8 mouse cellular contexts compared by ENCODE assay signal in the genomic region with DNA sequence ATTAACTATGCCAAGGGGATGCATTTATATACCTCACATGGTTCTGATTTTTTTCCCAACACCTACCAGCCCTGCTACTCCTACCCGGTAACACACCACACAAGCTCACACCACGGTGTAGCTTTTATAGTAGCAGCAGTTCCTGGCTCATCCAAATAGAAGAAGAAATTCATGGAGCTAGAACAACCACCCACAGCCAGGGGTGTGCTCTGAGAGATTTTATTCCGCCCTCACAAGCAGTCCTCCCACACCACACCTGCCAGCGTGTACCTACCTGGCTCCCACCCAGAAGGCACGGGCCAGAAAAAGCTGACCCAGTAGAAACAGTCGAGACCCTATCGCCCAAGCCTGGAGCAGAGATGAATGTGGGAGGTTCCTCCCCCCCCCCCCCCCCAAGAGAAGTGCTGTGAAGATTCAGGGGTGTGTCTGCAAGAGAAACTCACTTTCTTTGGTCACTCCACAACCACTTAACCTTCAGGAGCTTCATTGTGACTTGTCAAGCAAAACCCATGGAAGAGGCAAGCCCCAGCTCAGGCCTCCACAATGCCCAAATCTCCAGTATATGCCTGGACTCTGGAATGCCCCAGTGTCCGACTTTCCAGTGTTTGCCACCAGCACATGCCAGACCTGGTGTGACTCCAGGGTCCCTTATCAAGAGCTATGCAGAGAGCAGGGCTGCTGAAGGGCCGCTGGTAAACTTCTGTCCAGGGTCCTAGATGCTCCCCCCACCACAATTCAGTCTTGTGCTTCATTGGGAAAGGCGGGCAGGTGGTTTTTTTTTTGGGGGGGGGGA. TPM values are rescaled to one million over a fixed set of nuclear protein-coding genes. Genes with fewer than 3 reads are reported as not detected.
A peak's percentile ranks its signal among the peaks of the same experiment; 100 is the strongest.
DNase-seq lines count a peak whose midpoint lies in the region; ATAC-seq and TF ChIP-seq lines count a peak whose summit lies in the region.

No protein-coding gene starts in this region.

- no peak for DNase-seq in heart, adult 8-10 months (ENCODE audit: low spot score)
- no peak for DNase-seq in limb, embryonic 11.5 days (ENCODE audit: low spot score)
- DNase-seq in adrenal gland, postnatal 36 days = no peak

- peaks cover 30% of the 10 kb centered on the region for H3K4me1 ChIP-seq in heart, embryonic 12.5 days (replicated peaks)
- H3K4me1 ChIP-seq in cortical plate, adult 2 months (ENCODE audit: control insufficient read depth, insufficient read depth, low read length) = peaks cover 2% of the 10 kb centered on the region; the same call in 1 of the 2 replicates
- peaks cover 34% of the 10 kb centered on the region for H3K4me1 ChIP-seq in heart, embryonic 15.5 days (replicated peaks)
- peaks cover 4% of the 10 kb centered on the region; the same call in 1 of the 2 replicates for H3K4me1 ChIP-seq in limb, embryonic 11.5 days (ENCODE audit: control insufficient read depth, insufficient read depth, low read length)
- H3K4me1 ChIP-seq in stomach, embryonic 16.5 days (ENCODE audit: control insufficient read depth, insufficient read depth, low read length) = peaks cover 6% of the 10 kb centered on the region

- no peaks in the 10 kb centered on the region for H3K9me3 ChIP-seq in heart, embryonic 12.5 days (replicated peaks)
- H3K9me3 ChIP-seq in heart, embryonic 15.5 days (replicated peaks) = no peaks in the 10 kb centered on the region
- no peaks in the 10 kb centered on the region for H3K9me3 ChIP-seq in limb, embryonic 11.5 days (ENCODE audit: control insufficient read depth, low read length)
- H3K9me3 ChIP-seq in stomach, embryonic 16.5 days (replicated peaks; ENCODE audit: control insufficient read depth, low read length) = no peaks in the 10 kb centered on the region

- TF ChIP-seq POLR2A in cortical plate, adult 2 months (IDR thresholded peaks at IDR 0.05; ENCODE audit: extremely low read depth, insufficient read depth, low read length) = 0 out of 2 replicates have a peak, but pooled peaks have one; percentile 17

- no peak overlapping the region for H3K9ac ChIP-seq in heart, embryonic 12.5 days
- peak overlapping the region; percentile 72 for H3K9ac ChIP-seq in heart, embryonic 15.5 days
- no peak overlapping the region for H3K9ac ChIP-seq in limb, embryonic 11.5 days (ENCODE audit: low read length)
- peak overlapping the region; percentile 74; the same call in 1 of the 2 replicates for H3K9ac ChIP-seq in stomach, embryonic 16.5 days (ENCODE audit: low read length)

- H3K27ac ChIP-seq in heart, embryonic 12.5 days (ENCODE audit: poor library complexity, severe bottlenecking) = no peak overlapping the region
- H3K27ac ChIP-seq in cortical plate, adult 2 months (ENCODE audit: insufficient read depth, low read length) = no peak overlapping the region
- H3K27ac ChIP-seq in heart, embryonic 15.5 days = peak overlapping the region; percentile 87
- no peak overlapping the region for H3K27ac ChIP-seq in limb, embryonic 11.5 days (replicated peaks; ENCODE audit: low read depth, low read length)
- H3K27ac ChIP-seq in stomach, embryonic 16.5 days (ENCODE audit: low read length) = no peak overlapping the region

- TF ChIP-seq CTCF in cortical plate, adult 2 months (IDR thresholded peaks at IDR 0.05; ENCODE audit: extremely low read depth, insufficient read depth, low read length) = no peak

- H3K36me3 ChIP-seq in heart, embryonic 12.5 days = no peaks in the 10 kb centered on the region
- no peaks in the 10 kb centered on the region for H3K36me3 ChIP-seq in heart, embryonic 15.5 days
- no peaks in the 10 kb centered on the region for H3K36me3 ChIP-seq in limb, embryonic 11.5 days (ENCODE audit: control insufficient read depth, insufficient read depth, low read length)
- no peaks in the 10 kb centered on the region for H3K36me3 ChIP-seq in stomach, embryonic 16.5 days (ENCODE audit: control insufficient read depth, insufficient read depth, low read length)

- H3K4me2 ChIP-seq in heart, embryonic 12.5 days = peak overlapping the region; percentile 88
- H3K4me2 ChIP-seq in heart, embryonic 15.5 days = peak overlapping the region; percentile 67
- H3K4me2 ChIP-seq in limb, embryonic 11.5 days (ENCODE audit: low read depth, severe bottlenecking) = peak overlapping the region; percentile 88
- peak overlapping the region; percentile 89 for H3K4me2 ChIP-seq in stomach, embryonic 16.5 days (ENCODE audit: low read depth, low read length)

- peaks cover 12% of the 10 kb centered on the region for H3K27me3 ChIP-seq in heart, embryonic 12.5 days (replicated peaks)
- peaks cover 4% of the 10 kb centered on the region; the same call in 1 of the 2 replicates for H3K27me3 ChIP-seq in heart, embryonic 15.5 days
- H3K27me3 ChIP-seq in limb, embryonic 11.5 days (ENCODE audit: control insufficient read depth, insufficient read depth, low read length) = peaks cover 12% of the 10 kb centered on the region; the same call in 1 of the 2 replicates
- H3K27me3 ChIP-seq in stomach, embryonic 16.5 days (ENCODE audit: control insufficient read depth, insufficient read depth, low read length) = peaks cover 14% of the 10 kb centered on the region

- H3K4me3 ChIP-seq in heart, embryonic 12.5 days = peak overlapping the region; percentile 64
- peak overlapping the region; percentile 36 for H3K4me3 ChIP-seq in cortical plate, adult 2 months (ENCODE audit: insufficient read depth, low read length)
- peak overlapping the region; percentile 76 for H3K4me3 ChIP-seq in heart, embryonic 15.5 days
- H3K4me3 ChIP-seq in limb, embryonic 11.5 days (ENCODE audit: low read depth, low read length) = peak overlapping the region; percentile 71
- peak overlapping the region; percentile 64 for H3K4me3 ChIP-seq in stomach, embryonic 16.5 days (replicated peaks; ENCODE audit: low read length)

- 33% methylated on average over 10 of the region's 10 CpGs for whole genome bisulfite sequencing in heart, embryonic 12.5 days
- 31% methylated on average over 10 of the region's 10 CpGs for WGBS in heart, embryonic 15.5 days
- WGBS in limb, embryonic 11.5 days = 41% methylated on average over 10 of the region's 10 CpGs
- WGBS in stomach, embryonic 16.5 days = 38% methylated on average over 10 of the region's 10 CpGs

- no peak for ATAC-seq in heart, embryonic 12.5 days (ENCODE audit: insufficient number of reproducible peaks, low FRiP score)
- no peak for ATAC-seq in heart, embryonic 15.5 days (replicated peaks; ENCODE audit: insufficient number of reproducible peaks, insufficient read depth, low FRiP score, low read depth)
- ATAC-seq in limb, embryonic 11.5 days (ENCODE audit: insufficient number of reproducible peaks, low FRiP score, low TSS enrichment, low read depth) = no peak
- no peak for ATAC-seq in stomach, embryonic 16.5 days (ENCODE audit: insufficient read depth, low FRiP score)
- no peak for ATAC-seq in megakaryocyte-erythroid progenitor cell, adult 5-6 weeks (replicated peaks; ENCODE audit: low FRiP score, low TSS enrichment, poor library complexity, severe bottlenecking)

RNA-seq across cellular contexts. Expression of gene Pdzd2, which starts 1.2 kb away (rescaled TPM):
- polyA plus RNA-seq in heart, embryonic 12.5 days (2016; fragmentation: Nextera tagmentation; extraction: Ambion mirVana) = 14.2 and 14.4 TPM in 2 replicates
- 10 to 100 TPM; 65.7 to 97.5 (median 80.6) TPM for total RNA-seq in heart, adult 8-10 months (2022)
- 17.6 and 19.8 TPM in 2 replicates for polyA plus RNA-seq in cortical plate, adult 2 months (2012; rRNA removed)
- 18.7 and 21.2 TPM in 2 replicates for polyA plus RNA-seq in heart, embryonic 15.5 days (2015; fragmentation: Nextera tagmentation; extraction: Ambion mirVana)
- 22.1 and 24.3 TPM in 2 replicates for polyA plus RNA-seq in limb, embryonic 11.5 days (2014; fragmentation: Nextera tagmentation; extraction: Ambion mirVana)
- 22.5 and 27.0 TPM in 2 replicates for polyA plus RNA-seq in stomach, embryonic 16.5 days (2015; fragmentation: Nextera tagmentation; extraction: Ambion mirVana)
- 10 to 100 TPM; 11.1 to 15.9 TPM for total RNA-seq in adrenal gland, postnatal 36 days (2021)
- total RNA-seq in megakaryocyte-erythroid progenitor cell, adult 5-6 weeks (2014; fragmentation: Nextera tagmentation) = 0.07 and 2.4 TPM in 2 replicates
- not detected in 2 replicates for total RNA-seq in megakaryocyte-erythroid progenitor cell, adult 5-6 weeks (2017)

Comparison
In these comparisons a context has a peak if more than half of its experiments do, and no peak if none do; other contexts are left out.
1. H3K9ac ChIP-seq: peak in heart, embryonic 15.5 days (single experiment) and stomach, embryonic 16.5 days (single experiment); none in heart, embryonic 12.5 days (single experiment) and limb, embryonic 11.5 days (single experiment).
2. Peak in every context shown above with its lines, with median percentiles within 50 percentile points of each other: H3K4me2 ChIP-seq and H3K4me3 ChIP-seq.